Mouse (Mus musculus) ES-E14 (cell line): Measurements from ENCODE around the gene Setd7.

Experiments
- CHD2 ChIP-seq: IDR thresholded peaks from 2 replicates; pipeline ENCODE4 v1.6.1; 2014; ENCODE audit warnings: mild to moderate bottlenecking, low read depth, low read length, inconsistent platforms
- HCFC1 ChIP-seq: IDR thresholded peaks from 2 replicates; pipeline ENCODE4 v1.6.1; 2012; ENCODE audit warnings: low read length, inconsistent platforms, borderline replicate concordance; ENCODE audit not compliant: insufficient read depth
- ZNF384 ChIP-seq: IDR thresholded peaks from 2 replicates; pipeline ENCODE4 v1.6.1; 2012; ENCODE audit warnings: low read depth, low read length, inconsistent platforms

DNA sequence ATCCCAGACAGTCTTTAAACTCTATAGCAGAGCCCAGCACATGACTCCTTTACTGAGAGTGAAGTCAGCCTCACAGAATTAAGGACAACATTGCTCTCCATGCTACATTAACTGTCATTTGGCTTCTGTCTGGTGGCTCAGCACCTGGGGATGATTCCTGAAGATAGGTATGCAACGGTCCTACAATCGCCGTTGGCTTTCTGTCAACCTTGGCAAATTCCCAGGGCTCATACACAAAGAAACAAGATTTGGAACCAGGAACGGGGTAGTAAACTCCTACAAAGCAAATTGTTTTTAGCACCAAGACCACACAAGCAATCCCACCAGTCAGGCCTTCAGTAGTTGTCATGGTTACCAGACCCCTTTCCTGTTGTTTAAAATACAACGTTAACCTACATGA is 27.1 kb downstream of the Setd7 start:
- no peak for TF ChIP-seq CHD2
- no peak for TF ChIP-seq ZNF384
- no peak for TF ChIP-seq HCFC1
